ENCODE assay signal across 15 mouse cellular contexts in the genomic region with DNA sequence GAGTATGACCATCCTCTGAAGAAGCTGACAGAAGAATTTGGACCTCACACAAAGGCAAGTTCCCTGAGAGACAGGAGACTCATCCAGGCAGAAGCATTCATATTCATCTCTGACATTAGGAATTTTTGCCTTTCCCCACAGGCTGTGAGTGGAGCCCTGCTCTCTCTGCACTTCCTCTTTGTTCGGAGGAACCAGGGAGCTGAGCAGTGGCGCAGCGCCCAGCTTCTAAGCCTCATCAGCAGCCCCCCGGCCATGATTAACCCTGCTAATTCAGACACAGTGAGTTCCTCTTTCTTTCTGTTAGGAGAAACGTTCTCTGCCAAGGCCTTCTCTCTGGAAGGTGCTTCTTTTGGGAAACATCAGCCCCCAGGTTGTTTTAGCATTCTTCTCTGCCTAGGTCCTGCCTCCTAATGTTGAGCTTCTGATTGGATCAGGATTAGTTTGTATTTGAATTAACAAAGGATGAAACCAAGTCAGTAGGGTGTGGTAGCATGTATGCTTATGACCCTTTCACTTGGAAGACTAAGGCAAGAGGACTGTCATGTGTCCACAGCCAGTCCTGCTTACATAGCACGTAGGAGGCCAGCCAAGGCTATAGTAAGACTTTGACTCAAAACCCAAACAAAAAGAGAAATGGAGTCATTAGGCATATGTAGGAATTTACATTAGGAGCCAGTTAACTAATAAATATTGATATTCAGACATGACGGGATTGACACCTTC. TPM values are rescaled to one million over a fixed set of nuclear protein-coding genes. Genes with fewer than 3 reads are reported as not detected.
DNase-seq lines count a peak whose midpoint lies in the region; ATAC-seq and TF ChIP-seq lines count a peak whose summit lies in the region.
"Had no signal": no experiment of that assay in that cellular context is flagged by ENCODE, and none has a peak within 500 bp of the region (broad histone marks: within the 10 kb centered on the region; RNA-seq: fewer than 3 reads in every experiment).

No protein-coding gene starts in this region.

- ATAC-seq in stomach, postnatal 0 days (ENCODE audit: low FRiP score, low TSS enrichment): no peak

- H3K27ac ChIP-seq in stomach, postnatal 0 days (replicated peaks): no peak overlapping the region
- H3K27ac ChIP-seq: neural tube, embryonic 12.5 days had no signal

- DNase-seq in adrenal gland, postnatal 14 days: peak; percentile 14
- DNase-seq in adrenal gland, adult 8-10 months: no peak
- peak; percentile 5 to 17 for DNase-seq in kidney, postnatal 4 days
- no peak for DNase-seq in kidney, postnatal 36 days
- peak; percentile 55 to 64 for DNase-seq in right cerebral cortex, postnatal 10 days (ENCODE audit: low spot score in 2 of 2)
- no peak for DNase-seq in right cerebral cortex, postnatal 36 days (ENCODE audit: low spot score in 2 of 2)
- no peak for DNase-seq in stomach, postnatal 0 days (ENCODE audit: low spot score)
- DNase-seq in spleen, adult 18-20 months: no peak
- DNase-seq: cerebellum, adult 18-20 months; kidney, adult 11 months had no signal

- no peaks in the 10 kb centered on the region for H3K27me3 ChIP-seq in stomach, postnatal 0 days (ENCODE audit: control insufficient read depth, insufficient read depth, low read length)
- H3K27me3 ChIP-seq: neural tube, embryonic 12.5 days had no signal

- 0 out of 2 replicates have a peak overlapping the region, but pooled peaks have one; percentile 15 for H3K4me2 ChIP-seq in stomach, postnatal 0 days (replicated peaks; ENCODE audit: low read depth)
- H3K4me2 ChIP-seq: neural tube, embryonic 12.5 days had no signal

- H3K4me3 ChIP-seq in stomach, postnatal 0 days (ENCODE audit: low read depth, low read length): no peak overlapping the region
- H3K4me3 ChIP-seq: neural tube, embryonic 12.5 days had no signal

- H3K9me3 ChIP-seq in stomach, postnatal 0 days (ENCODE audit: control insufficient read depth, low read length): no peaks in the 10 kb centered on the region
- H3K9me3 ChIP-seq: neural tube, embryonic 12.5 days had no signal

- no peaks in the 10 kb centered on the region for H3K4me1 ChIP-seq in stomach, postnatal 0 days (replicated peaks; ENCODE audit: control insufficient read depth, insufficient read depth)
- H3K4me1 ChIP-seq: neural tube, embryonic 12.5 days had no signal

- no peak for TF ChIP-seq EP300 in stomach, postnatal 0 days (optimal IDR thresholded peaks at IDR 0.05)

- no peaks in the 10 kb centered on the region for H3K36me3 ChIP-seq in stomach, postnatal 0 days (ENCODE audit: control insufficient read depth, insufficient read depth, low read length)
- H3K36me3 ChIP-seq: neural tube, embryonic 12.5 days had no signal

- no peak for TF ChIP-seq CTCF in stomach, postnatal 0 days (IDR thresholded peaks at IDR 0.05; ENCODE audit: low read depth)

- peak overlapping the region; percentile 18; the same call in 1 of the 2 replicates for H3K9ac ChIP-seq in stomach, postnatal 0 days (ENCODE audit: low read length)
- H3K9ac ChIP-seq: neural tube, embryonic 12.5 days had no signal

- WGBS in stomach, postnatal 0 days: 37% methylated on average over 7 of the region's 7 CpGs

RNA-seq across cellular contexts. Expression of a gene that starts 9.1 kb away (rescaled TPM):
- 3.7 and 12.1 TPM in 2 replicates for total RNA-seq in adrenal gland, postnatal 14 days (2021)
- total RNA-seq in adrenal gland, adult 8-10 months (2022): 10 to 100 TPM in 2 of 4 experiments, 1 to 10 TPM in 2; 4.8 to 13.3 (median 8.7) TPM
- 1.5 and 1.6 TPM in 2 replicates for polyA plus RNA-seq in stomach, postnatal 0 days (2015; fragmentation: Nextera tagmentation; extraction: Ambion mirVana)

RNA-seq across cellular contexts. Expression of a gene that starts 14.4 kb away (rescaled TPM):
- total RNA-seq in adrenal gland, postnatal 14 days (2021): not detected in 2 replicates
- not detected for total RNA-seq in adrenal gland, adult 8-10 months (2022)
- polyA plus RNA-seq in stomach, postnatal 0 days (2015; fragmentation: Nextera tagmentation; extraction: Ambion mirVana): not detected in 2 replicates
- total RNA-seq: adrenal gland, adult 18-20 months; ES-E14; gastrocnemius, postnatal 4 days; left cerebral cortex, adult 8-10 months had no signal
- polyA plus RNA-seq: neural tube, embryonic 12.5 days had no signal

RNA-seq across cellular contexts. Expression of a gene that starts 32.4 kb away (rescaled TPM):
- not detected in 2 replicates for total RNA-seq in adrenal gland, postnatal 14 days (2021)
- not detected for total RNA-seq in adrenal gland, adult 8-10 months (2022)
- not detected in 2 replicates for polyA plus RNA-seq in stomach, postnatal 0 days (2015; fragmentation: Nextera tagmentation; extraction: Ambion mirVana)
- total RNA-seq: adrenal gland, adult 18-20 months; gastrocnemius, postnatal 4 days; left cerebral cortex, adult 8-10 months had no signal
- polyA plus RNA-seq: neural tube, embryonic 12.5 days had no signal

RNA-seq across cellular contexts. Expression of a gene that starts 40.1 kb away (rescaled TPM):
- 5.2 and 8.1 TPM in 2 replicates for total RNA-seq in adrenal gland, postnatal 14 days (2021)
- 10 to 100 TPM in 2 of 4 experiments, 1 to 10 TPM in 2; 6.0 to 15.8 (median 10.5) TPM for total RNA-seq in adrenal gland, adult 8-10 months (2022)
- polyA plus RNA-seq in stomach, postnatal 0 days (2015; fragmentation: Nextera tagmentation; extraction: Ambion mirVana): 5.0 and 5.8 TPM in 2 replicates

Comparison
In these comparisons a context has a peak if more than half of its experiments do, and no peak if none do; other contexts are left out.
1. DNase-seq: peak in adrenal gland, postnatal 14 days (single experiment), kidney, postnatal 4 days (2 of 2) and right cerebral cortex, postnatal 10 days (2 of 2); none in adrenal gland, adult 8-10 months (single experiment), kidney, postnatal 36 days (0 of 2), right cerebral cortex, postnatal 36 days (0 of 2), stomach, postnatal 0 days (single experiment) and spleen, adult 18-20 months (0 of 2).